Mouse (Mus musculus) liver, postnatal 0 days (tissue): ENCODE data around the gene Luc7l.

Experiments used
- CTCF ChIP-seq: sonication (generic); IDR thresholded peaks from 2 replicates; pipeline ENCODE4 v1.5.1; 2016; ENCODE audit warnings: antibody characterized with exemption, low read depth
- EP300 ChIP-seq: IDR thresholded peaks from 2 replicates; pipeline ENCODE4 v1.6.1; 2016; ENCODE audit warnings: antibody characterized with exemption, low read depth, mild to moderate bottlenecking

DNA sequence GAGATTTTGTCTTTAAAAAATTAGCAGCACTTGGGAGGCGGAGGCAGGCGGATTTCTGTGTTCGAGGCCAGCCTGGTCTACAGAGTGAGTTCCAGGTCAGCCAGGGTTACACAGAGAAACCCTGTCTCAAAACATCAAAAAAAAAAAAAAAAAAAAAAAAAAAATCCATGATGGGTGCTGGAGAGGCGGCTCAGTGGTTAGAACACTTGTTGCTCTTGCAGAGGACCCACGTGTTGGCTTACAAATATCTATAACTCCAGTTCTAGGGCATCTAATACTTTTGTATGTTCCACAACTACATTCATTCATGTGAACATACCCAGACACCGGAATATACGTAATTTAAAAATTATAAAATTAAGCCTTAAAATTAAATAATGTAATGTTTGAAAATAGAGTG is 2.6 kb downstream of the Luc7l start:
- TF ChIP-seq CTCF: no peak
- TF ChIP-seq EP300: no peak
